Mouse (Mus musculus) E14TG2a.4 (cell line): Measurements from ENCODE around the gene Fry.

Source experiments
- CTCF ChIP-seq: conservative IDR thresholded peaks from 2 replicates; pipeline ENCODE4 v1.5.1; 2014; ENCODE audit warnings: low read length
- NANOG ChIP-seq: IDR thresholded peaks from 2 replicates; pipeline ENCODE4 v1.6.1; 2014; ENCODE audit warnings: borderline replicate concordance, low read length, mixed read lengths
- POU5F1 ChIP-seq: IDR thresholded peaks from 2 replicates; pipeline ENCODE4 v1.6.1; 2014; ENCODE audit warnings: low read length, borderline replicate concordance

DNA sequence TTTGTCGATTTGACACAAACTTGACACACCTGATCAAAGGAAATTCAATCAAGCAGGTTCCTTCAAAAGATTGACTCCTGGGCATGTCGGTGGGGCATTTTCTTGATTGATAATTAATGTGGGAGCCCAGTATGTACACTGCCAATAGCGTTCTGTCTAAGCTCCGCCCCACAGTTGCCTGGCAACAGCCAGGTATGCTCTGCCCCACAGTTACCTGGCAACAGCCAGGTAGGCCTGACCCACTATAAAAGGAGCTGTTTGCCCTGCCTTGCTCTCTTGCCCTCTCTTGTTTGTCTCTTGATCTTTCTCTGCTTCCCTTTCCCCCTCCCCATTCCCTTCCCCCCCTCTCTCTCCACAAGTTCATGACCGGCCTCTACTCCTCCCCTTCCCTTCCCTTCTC, 35.3 kb upstream of the Fry start:
- no peak for TF ChIP-seq POU5F1
- no peak for TF ChIP-seq CTCF
- no peak for TF ChIP-seq NANOG
